Mouse (Mus musculus) forelimb bud, embryonic 11.5 days (tissue): ENCODE data around the gene Ift122.

Experiments used
- DNase-seq: peaks from one replicate; pipeline ENCODE4 v3.0.0-alpha.2; 2012; ENCODE audit warnings: low read depth, low spot score

Gene Ift122

DNA sequence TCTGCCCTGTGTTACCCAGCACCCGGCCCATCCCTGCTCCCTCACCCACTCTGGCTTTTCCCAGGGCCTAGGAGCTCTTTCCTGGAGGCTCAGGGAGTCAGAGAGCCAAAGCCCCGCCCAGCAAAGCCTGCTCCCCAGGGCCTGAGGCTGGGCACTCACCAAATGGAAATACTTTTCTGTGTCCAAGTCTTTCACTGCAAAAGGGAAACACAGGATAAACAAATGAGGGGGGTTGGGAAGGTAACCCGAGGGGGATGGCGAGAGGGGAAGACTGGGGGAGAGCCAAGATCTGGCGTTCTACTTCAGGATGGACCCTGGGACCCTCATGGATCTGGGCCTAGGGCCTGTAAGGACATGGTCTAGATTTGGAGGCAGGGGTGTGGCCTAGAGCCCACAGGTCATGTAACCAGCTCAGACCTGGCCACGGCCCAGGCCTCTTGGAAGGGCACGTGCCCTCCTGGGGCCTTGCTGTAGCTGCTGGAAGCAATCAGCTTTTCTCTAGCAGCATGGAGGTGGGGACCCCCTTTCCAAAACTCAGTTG is 106.0 kb downstream of the Ift122 start:
- no peak for DNase-seq

DNA sequence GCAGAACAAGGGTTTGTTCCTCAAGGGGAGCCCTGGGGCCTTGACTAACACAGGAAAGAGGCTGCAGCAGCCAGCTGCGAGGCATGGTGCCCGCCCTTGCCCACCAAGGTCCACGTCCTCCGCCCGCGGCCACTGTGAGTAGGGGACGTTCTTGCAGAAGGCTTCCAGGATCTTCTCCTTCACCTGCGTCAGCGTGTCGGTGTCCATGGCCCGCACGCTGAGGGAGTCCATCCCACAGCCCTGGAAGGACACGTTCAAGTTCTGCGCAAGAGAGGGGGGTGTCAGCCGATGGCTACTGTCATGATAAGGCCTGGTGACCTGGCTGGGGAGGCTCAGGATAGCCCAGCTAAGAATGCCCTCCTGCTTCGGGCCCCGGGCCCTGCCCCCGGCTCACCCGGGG is 107.1 kb downstream of the Ift122 start:
- DNase-seq, result no peak

DNA sequence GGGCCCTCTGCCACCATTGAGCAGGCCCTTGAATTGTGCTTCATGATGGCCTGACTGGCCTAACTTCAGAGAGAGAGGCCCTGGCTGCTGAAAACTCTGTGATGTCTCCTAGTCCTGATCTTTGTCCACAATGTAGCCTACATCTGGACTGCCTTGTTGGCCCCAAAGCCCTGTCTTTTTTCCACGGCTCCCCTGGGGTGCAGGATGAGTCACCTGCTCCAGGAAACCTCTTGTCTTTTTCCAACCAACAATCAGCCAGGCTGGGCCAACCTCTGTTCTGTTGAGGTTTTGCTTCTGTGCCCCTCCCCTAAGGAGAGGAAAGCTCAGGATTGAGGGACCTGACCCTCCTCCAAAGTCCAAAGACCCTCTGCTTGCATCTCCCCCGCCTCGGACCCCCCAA is 108.5 kb downstream of the Ift122 start:
- no peak for DNase-seq

DNA sequence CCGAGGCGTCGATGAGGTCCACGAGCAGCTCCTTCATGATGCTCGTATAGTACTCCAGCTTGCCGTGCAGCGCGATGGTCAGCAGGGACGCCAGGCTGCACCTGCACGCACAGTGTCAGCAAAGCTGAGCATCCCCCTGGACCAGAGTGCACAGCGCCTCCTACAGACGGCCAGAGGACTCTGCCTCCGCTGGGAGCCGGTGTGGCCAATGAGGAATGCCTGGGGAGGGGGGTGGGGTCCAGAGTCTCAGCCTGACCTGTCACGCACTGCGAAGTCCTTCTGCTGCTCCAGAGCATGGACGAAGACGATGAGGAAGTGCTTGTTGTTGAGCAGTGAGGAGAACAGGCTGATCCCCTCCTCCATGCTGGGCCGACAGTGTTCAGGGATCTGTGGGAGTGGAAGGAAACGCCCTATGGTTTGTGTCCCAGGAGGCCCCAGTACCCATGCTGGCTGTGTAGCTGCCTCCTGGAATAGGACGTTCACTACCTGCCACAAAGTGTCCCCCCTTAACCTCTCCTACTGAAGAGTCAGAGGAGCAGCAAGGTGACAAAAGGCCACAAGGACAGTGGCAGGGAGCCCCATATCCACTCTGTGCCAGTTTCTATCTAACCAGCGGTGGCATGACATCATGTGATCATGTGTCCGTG is 109.3 kb downstream of the Ift122 start:
- DNase-seq, result no peak

DNA sequence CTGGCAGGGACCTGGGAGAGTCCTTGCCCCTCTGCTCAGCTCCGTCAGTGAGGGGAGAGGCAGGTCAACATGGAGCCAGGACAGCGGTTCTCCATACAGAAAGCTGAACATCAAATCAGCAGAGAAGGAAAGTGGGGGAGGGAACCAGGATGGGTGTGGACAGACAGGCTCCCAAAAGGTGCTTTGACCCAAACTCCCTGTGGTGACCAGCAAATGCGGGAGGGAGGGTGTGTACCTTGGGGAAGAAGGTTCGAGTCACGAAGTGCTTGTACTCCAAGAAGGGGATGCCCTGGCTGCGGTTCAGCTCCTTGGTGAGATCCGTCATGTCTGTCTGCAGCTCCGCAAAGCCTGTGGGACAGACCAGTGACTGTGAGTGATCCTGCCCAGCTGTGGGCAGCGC is 110.4 kb downstream of the Ift122 start:
- DNase-seq, result no peak

DNA sequence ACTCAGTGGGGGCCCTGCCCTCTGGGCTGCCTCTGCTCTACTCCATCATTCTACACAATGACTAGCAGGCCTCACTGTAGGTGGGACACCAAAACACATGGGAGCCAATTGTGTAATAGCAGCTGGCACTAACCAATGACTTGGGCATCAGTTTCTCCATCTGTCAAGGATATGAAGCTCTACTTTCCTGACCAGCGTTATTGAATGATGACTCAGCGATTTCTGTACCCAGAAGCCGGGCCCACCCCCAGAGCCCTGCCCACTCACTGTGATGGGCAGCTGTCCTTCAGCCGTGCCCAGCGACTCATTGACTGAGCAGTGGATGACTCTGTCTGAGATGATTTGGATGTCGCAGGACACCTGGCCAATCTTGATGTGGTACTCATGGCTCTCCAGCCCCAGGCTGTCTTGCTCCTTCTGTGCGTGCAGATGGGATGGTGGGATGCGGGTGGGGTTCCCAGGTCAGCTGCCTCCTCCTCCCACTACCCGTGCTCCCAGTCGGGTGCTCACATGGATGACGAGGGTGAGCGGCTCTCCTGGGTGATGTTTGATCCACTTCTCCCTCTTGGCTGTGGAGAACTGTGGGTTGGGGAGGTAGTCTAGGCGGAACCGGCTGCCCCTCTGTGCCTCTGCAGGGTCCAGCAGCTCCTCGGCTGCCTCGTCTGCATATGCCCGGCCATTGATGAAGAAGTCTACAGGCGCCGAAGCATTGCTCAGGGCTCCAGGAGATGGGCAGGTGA is 113.1 kb downstream of the Ift122 start:
- no peak for DNase-seq

DNA sequence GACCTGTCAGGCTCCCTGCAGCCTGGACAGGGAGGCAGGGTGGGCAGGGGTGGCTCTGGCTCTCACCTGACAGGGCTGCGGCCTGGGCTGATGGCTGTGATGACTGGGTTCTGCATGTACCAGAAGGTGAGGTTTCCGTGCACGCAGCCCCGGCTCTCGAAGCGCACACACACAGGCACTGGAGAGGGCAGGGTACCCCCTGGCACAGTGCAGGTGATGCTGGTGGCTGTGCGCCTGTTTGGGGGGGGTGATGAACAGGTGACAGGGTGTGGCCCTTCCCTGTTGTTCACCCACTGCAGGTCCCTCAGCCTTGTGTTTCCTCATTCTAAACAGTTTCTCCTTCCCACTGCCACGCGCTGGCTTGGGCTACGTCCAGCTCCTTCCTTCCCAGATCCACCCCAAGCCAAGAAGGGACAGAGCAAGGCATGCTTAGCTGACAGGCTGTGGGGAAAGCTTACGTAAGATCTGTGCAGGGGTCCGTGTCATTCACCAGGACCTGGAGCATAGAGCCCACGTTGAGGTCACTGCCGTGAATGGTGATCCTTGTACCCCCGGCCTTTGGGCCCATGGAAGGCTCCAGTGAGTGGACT is 114.1 kb downstream of the Ift122 start:
- DNase-seq, result no peak

DNA sequence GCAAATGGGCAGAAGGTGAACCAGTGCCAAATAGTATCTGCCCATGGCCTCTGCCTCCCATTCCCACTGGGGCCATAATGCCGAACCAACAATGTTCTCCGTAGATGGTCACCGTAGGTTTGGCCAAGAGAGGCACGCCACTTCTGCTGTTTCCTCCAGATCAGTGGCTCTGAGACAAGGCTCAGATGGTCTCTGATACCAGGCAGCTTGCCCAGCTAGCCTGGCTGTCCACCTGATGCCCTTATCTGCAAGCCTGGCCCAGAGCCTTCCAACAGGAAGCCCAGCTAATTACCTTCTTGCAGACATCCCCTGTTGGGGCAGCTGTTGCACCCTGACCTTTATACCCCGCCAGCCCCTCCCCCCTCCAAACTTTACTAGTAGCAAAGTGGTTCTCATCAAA is 114.8 kb downstream of the Ift122 start:
- DNase-seq, result no peak

DNA sequence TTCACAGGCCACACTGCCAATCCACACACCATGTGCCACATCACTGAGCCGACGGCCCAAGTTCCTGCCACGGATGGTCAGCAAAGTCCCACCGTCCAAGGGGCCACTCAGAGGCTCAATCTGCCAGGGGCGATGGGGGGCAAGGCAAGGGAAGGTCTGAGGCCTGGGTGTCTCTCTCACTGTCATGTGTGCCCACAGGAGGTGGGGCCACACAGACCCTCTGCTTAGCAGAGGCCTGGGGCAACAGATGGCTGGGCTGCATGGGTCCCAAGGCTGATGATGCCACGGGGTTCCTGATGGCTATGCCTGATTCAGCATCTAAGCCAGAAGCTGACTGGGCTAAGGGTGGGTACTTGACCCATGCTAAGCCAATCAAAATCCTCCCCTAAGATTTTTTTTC is 115.4 kb downstream of the Ift122 start:
- no peak for DNase-seq

DNA sequence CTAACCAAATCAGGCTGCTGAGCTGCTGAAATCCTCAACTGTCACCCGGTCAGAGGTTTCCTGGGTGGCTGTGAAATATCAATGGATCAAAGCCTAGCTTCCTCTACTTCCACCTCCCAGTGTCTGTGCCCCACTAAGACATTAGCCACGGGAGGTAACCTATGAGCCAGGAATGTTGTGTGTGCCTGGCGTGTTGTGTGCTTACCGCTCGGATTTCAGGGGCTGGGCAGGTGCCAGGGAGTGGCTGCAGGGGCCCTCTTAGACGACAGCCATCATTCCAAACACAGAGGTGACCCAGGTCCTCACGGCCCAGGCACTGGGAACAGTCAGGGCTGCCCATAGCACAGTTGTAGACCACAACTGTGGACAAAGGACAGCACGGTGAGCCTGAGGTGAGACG is 115.8 kb downstream of the Ift122 start:
- no peak for DNase-seq

DNA sequence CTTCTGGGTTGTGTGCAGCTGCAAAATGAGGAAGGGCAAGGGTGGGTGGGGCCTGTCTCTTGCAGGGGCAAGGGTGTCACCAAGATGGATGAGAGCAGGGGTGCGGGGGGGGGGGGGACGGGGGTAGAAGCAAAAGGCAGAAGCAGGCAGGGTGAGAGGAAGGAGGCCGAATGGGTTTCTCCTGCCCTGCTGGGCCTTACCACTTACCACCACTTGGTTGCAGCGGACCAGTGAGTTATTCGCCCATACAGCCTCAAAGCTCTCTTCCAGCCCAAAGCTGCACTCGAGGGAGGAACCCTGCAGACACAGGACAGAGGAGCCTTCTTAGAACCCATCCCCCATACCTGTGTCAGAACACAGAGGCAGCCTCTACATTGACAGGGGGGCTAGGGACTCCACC is 116.7 kb downstream of the Ift122 start:
- DNase-seq, result no peak

DNA sequence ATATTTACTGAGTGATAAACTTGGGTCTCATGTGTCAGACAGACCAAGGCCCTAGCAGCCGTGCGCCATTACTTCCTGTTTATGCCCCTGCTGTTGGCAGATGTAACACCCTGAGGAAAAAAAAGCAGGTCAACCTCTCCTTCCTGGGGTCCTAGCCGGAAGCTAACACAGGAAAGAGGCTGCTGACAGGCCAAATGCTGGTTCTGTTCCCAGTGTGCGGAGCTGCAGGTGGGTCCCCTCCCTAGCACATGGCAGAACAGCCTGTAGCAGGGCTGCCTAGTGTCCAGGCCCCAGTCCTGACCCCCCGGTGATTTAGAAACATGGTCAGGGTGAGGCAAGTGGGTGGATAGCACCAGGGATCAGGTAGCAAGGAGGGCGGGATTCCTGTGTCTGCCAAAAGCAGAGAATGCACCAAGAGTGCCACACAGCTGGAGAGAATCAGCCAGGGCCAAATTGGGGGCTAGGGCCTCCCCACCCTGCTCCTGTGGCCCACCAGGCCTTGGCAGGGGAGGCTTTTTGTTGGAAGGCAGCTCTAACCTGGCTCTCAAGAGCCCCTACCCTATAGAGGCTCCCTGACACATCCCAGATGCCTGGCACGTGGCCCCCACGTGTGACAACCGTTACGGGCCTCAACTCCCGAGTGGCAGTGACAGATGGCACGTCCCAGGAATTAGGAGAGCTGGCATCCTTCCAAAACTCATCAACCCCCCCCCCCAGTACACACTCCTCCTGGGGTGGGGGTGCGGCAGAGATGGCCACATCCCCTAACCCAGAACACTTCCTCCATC is 118.2 kb downstream of the Ift122 start:
- no peak for DNase-seq

DNA sequence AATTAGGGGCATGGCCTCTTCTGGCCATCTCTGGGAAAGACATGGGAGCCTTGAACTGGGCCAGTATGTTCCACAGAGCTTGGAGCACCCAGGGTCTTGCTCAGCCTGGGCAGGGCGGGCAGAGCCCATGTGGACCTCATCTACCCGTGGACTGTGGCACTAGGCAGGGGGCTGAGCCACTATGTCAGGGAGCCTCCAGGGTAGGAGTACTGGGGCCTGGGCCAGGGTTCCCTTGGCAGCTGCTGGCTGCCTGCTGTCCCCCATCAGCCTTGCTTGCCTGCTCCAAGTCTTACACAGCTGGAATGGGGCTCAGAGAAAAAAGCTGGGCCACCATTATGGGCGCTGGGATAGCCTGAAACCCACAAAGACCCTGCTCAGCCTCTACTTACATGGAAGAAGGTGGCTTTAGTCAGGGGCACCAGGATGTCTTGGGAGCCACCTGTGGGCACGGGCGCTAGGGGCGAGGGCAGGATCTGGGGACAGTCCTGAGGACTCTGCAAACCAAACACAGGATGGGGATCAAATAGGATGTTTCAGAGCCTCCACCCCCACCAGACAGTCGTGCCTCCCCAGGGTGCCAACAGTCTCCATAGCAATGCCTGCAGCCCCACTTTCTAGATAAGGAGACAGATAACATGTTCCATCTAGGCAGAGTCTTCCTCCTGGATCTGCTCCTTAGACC is 119.0 kb downstream of the Ift122 start:
- no peak for DNase-seq

DNA sequence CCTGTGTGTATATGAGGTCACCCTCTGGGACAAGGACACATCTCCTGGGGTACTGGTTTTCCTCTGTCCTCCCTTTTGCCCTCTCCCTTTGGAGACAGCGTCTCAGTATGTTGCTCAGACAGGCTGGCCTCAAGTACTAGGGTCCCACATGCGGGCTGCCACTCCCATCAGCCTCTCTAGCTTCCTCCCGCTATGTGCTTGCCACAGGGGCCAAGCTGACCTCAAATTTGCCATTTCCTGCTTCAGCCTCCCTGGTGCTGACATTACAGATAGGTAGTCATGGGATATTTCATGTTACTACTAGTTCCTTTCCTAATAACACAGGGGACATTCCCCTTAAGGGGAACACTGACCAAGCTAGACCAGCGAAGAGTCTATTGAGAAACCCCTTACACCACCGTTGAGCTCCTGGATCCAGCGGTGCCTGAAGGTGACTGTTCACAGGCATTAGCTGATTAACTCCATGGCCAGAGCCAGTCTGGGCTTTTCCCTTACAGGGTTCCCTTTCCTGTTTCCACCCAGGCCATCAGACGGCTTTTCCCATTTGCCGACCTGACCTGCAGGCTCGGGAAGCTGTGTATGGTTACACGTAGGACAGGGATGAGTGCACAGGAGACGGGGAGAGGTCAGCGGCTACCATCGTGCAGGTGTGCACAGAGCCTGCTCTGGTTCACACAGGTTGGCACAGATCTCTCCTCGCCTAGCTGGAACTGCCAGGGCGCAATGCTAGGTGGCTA is 120.0 kb downstream of the Ift122 start:
- no peak for DNase-seq

DNA sequence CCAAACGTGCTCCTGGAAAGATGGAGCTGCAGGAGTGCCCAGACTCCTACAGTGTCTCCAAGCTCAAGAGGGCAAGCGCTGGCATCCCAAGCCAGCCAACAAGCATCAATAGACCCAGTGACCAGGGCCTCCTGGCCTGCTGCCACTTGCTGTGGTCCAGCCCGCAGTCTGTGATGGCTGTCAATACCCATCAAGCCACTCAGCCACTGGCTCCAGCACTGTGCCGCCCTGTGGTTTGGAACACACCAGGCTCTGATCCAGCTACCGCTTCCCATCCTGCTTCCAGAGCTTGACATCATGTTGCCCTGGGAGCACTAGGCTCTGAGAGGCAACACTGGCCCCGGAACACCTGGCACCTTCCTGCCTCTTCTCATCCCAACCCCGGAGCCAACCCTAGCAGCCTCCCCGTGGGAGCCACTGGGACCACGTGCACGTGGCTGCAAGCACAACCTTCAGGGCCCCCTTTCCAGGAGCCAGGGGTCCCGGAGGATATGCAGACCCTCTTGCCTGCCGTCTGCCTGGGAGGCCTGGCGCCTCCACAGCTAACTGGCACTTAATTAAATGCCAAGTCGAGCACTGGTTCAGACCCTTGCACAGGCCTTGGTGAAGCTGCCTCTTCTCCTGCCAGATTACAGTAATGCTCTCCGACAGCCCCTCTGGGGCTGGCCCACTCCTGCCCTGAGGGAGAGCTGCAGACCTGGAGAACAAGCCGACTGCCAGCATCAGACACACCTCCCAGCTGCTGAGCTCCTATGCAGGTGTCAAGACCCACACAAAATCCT is 120.8 kb downstream of the Ift122 start:
- no peak for DNase-seq

DNA sequence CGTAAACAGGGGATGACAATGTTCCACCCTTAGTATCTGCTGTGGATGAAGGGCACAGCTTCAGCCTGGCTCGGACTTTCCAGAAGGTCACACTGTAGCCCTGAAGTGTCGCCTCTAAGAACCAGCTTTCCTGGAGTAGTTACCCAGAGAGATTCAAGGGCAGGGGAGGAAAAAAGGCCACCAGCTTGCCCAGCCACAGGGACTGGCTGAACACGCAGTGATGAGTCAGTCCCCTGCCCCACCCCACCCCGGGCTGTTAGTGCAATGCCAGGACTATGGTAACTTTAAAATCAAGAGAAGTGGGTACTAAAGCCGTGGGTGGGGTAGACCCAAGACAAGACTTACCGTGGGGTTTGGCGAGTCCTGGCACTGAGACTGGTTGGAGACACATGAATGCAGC is 122.3 kb downstream of the Ift122 start:
- DNase-seq, result no peak
